Mouse (Mus musculus): ENCODE data around the gene Acnat1.
"Not testable (repeated sequence)": the region's sequence is repeated elsewhere in the genome, so short reads cannot be mapped to it uniquely, and the experiment has no call there.

Acnat1 gene

GRCm38 (mm10) chr4:49473435-49474100, at the start of gene Acnat1:
Gene Acnat1 (minus strand): TSS chr4:49473912.
- DNase-seq (ENCODE audit: low spot score): no peak

GRCm38 (mm10) chr4:49522576-49522975, 48.9 kb upstream of the Acnat1 start:
- no peak for DNase-seq (ENCODE audit: low spot score)

- DNase-seq (ENCODE audit: low spot score): no peak
These were observed 47.6 kb upstream of the Acnat1 start for GRCm38 (mm10) chr4:49521346-49521745.

GRCm38 (mm10) chr4:49520572-49521340, 47.0 kb upstream of the Acnat1 start, which contains the start of the genes Mrpl50 and Zfp189:
Gene Mrpl50 (minus strand): TSS chr4:49521093.
Gene Zfp189 (plus strand): TSS chr4:49521176.
- DNase-seq (ENCODE audit: low spot score): peak; percentile 84

- DNase-seq (ENCODE audit: low spot score): no peak
These were observed 45.8 kb upstream of the Acnat1 start for GRCm38 (mm10) chr4:49519476-49519875.

- DNase-seq (ENCODE audit: low spot score): no peak
These were observed 40.7 kb upstream of the Acnat1 start for GRCm38 (mm10) chr4:49514441-49514840.

- no peak for DNase-seq (ENCODE audit: low spot score)
These were observed 38.9 kb upstream of the Acnat1 start for GRCm38 (mm10) chr4:49512636-49513035.

GRCm38 (mm10) chr4:49510236-49510835, 36.6 kb upstream of the Acnat1 start:
- DNase-seq (ENCODE audit: low spot score): not testable (repeated sequence)

GRCm38 (mm10) chr4:49509183-49509582, 35.5 kb upstream of the Acnat1 start:
- no peak for DNase-seq (ENCODE audit: low spot score)

- no peak for DNase-seq (ENCODE audit: low spot score)
These were observed 32.7 kb upstream of the Acnat1 start, which contains the start of gene Baat for GRCm38 (mm10) chr4:49506386-49506785. Gene Baat (minus strand): TSS chr4:49506557.

GRCm38 (mm10) chr4:49503563-49503962, 29.9 kb upstream of the Acnat1 start:
- no peak for DNase-seq (ENCODE audit: low spot score)

GRCm38 (mm10) chr4:49485934-49486650, 12.4 kb upstream of the Acnat1 start:
- not testable (repeated sequence) for DNase-seq (ENCODE audit: low spot score)

GRCm38 (mm10) chr4:49485442-49485841, 11.7 kb upstream of the Acnat1 start:
- DNase-seq (ENCODE audit: low spot score): no peak

- no peak for DNase-seq (ENCODE audit: low spot score)
These were observed 7.2 kb upstream of the Acnat1 start for GRCm38 (mm10) chr4:49480896-49481295.

GRCm38 (mm10) chr4:49480104-49480760, 6.5 kb upstream of the Acnat1 start:
- no peak for DNase-seq (ENCODE audit: low spot score)

GRCm38 (mm10) chr4:49479035-49479434, 5.3 kb upstream of the Acnat1 start:
- not testable (repeated sequence) for DNase-seq (ENCODE audit: low spot score)

- DNase-seq (ENCODE audit: low spot score): peak; percentile 49
These were observed 4.6 kb upstream of the Acnat1 start for GRCm38 (mm10) chr4:49478118-49478877.

GRCm38 (mm10) chr4:49474583-49474982, 871 bp upstream of the Acnat1 start:
- DNase-seq (ENCODE audit: low spot score): no peak

GRCm38 (mm10) chr4:49469435-49470151, 4.1 kb downstream of the Acnat1 start:
- DNase-seq (ENCODE audit: low spot score): no peak

- no peak for DNase-seq (ENCODE audit: low spot score)
These were observed 6.4 kb downstream of the Acnat1 start for GRCm38 (mm10) chr4:49467360-49467759.
